Mouse (Mus musculus): Measurements from ENCODE around the gene Grik4.

DNA sequence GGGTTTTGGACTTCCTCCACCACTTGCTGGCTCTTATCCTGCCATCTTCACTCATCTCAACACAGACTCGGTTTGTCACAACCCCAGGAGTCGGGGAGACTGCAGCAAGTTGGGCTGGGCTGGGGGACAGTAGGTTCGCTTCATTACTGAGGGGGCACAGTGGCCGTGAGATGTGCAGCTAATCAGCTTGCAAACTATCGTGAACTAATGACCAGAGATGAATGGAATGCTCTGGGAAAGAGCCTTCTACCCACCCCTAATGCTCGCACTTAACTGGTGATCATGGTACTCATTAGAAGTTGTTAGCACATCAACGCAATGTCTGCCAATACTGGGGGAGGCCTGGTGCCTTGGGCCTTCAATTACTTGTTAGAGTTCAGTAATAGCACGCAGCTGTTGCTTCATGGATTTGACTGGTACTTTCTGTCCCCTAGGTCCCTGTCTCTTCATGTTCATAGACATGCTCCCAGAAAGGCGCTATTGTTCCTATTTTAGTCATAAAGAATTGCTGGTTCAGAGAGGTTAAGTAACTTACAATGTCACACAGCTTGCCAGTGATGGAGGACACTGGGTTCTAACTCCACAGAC is 211.5 kb downstream of the Grik4 start:
- no peak for TF ChIP-seq FLI1 (IDR thresholded peaks at IDR 0.05; ENCODE audit: low read length)
- no peak for TF ChIP-seq GATA1 (IDR thresholded peaks at IDR 0.05; ENCODE audit: borderline replicate concordance, low read length)
